Mouse (Mus musculus): ENCODE data around the gene P4hb. TPM values are rescaled to one million over a fixed set of nuclear protein-coding genes. Genes with fewer than 3 reads are reported as not detected.

P4hb gene
- polyA plus RNA-seq, 1 experiment from 2014 or later, result 800 TPM

DNA sequence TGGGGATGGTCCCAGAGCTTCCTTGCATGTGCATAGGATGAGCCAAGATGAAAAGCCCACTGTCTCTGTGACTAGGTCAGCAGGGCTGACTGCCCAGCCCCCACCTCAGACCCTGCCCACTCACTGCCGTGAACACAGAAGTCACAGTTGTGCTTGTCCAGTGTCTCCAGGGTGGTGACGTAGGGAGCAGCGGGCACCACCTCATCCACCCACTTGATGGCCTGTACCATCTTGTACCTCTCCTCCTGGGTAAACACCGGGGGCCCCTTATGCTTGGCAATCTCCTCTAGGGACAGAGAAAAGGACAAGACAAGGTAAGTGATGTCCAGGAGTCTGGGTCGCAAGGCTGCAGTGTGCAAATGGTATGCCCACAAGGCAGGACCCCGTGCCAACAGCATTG, 42.1 kb upstream of the P4hb start:
- DNase-seq (ENCODE audit: low spot score) (no peak), ATAC-seq (replicated peaks; ENCODE audit: low FRiP score, low TSS enrichment, low read depth) (no peak)
- Histone ChIP-seq H3K27me3 (replicated peaks; ENCODE audit: control insufficient read depth, insufficient read depth, low read length) (no peaks in the 10 kb centered on the region), H3K4me1 (replicated peaks; ENCODE audit: control insufficient read depth, insufficient read depth, low read length) (peaks cover 8% of the 10 kb centered on the region), H3K27ac (ENCODE audit: low read depth) (no peak overlapping the region), H3K9ac (ENCODE audit: low read length) (no peak overlapping the region), H3K36me3 (ENCODE audit: control insufficient read depth, insufficient read depth, low read length) (peaks cover 60% of the 10 kb centered on the region), H3K4me2 (ENCODE audit: low read length) (no peak overlapping the region), H3K4me3 (ENCODE audit: low read depth, low read length) (no peak overlapping the region), H3K9me3 (ENCODE audit: control insufficient read depth, low read length) (no peaks in the 10 kb centered on the region)
- WGBS, result 89% methylated on average over 6 of the region's 6 CpGs

DNA sequence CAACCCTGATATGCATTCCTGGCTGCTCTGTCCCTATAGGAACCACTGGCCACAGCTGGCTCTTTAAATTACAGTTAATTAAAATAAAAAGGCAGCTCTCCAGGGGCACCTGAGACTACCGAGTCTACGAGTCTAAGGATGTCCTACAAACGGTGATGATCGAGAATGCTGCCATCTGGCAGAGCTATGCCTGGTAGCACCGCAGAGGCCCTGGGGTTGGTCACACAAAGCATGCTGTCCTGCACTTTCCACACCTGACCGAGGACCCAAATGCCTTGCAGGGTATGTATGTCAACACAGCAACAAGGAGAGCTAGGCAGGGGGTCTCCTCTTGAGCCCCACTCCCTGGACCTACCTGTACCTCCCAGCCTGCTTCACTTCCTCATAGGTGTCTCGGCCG, 40.9 kb upstream of the P4hb start:
- Histone ChIP-seq H3K36me3 (ENCODE audit: control insufficient read depth, insufficient read depth, low read length) (peaks cover 50% of the 10 kb centered on the region), H3K4me3 (ENCODE audit: low read depth, low read length) (no peak overlapping the region), H3K9me3 (ENCODE audit: control insufficient read depth, low read length) (no peaks in the 10 kb centered on the region), H3K4me2 (ENCODE audit: low read length) (no peak overlapping the region), H3K4me1 (replicated peaks; ENCODE audit: control insufficient read depth, insufficient read depth, low read length) (peaks cover 10% of the 10 kb centered on the region), H3K9ac (ENCODE audit: low read length) (no peak overlapping the region), H3K27ac (ENCODE audit: low read depth) (no peak overlapping the region), H3K27me3 (replicated peaks; ENCODE audit: control insufficient read depth, insufficient read depth, low read length) (no peaks in the 10 kb centered on the region)
- no peak for ATAC-seq (replicated peaks; ENCODE audit: low FRiP score, low TSS enrichment, low read depth)
- 94% methylated on average over 8 of the region's 8 CpGs for WGBS
- DNase-seq (ENCODE audit: low spot score), result no peak

DNA sequence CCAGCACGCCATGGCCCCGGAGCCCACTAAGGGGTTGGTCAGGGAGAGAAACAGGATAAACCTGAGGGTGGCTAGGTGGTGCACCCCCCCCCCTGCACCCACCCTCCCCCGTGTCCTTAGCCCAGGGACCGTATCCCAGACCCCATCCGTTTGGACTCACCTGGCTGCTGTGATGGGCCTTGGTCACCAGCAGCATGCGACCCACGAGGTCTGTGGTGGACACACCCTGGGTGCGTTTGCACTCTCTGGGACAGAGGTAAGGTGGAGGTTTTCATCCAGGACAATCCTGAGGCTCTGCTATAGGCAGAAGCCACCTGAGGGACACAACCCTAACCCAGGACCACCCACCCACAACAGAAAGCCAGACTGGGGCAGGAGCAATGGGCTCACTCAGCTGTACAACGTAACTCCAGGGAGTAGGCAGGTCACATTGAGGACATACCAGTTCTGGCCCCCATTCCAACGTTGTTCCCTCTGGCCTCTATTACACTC, 40.5 kb upstream of the P4hb start:
- 94% methylated on average over 10 of the region's 10 CpGs for WGBS
- H3K36me3 ChIP-seq (ENCODE audit: control insufficient read depth, insufficient read depth, low read length), result peaks cover 47% of the 10 kb centered on the region
- H3K27ac ChIP-seq (ENCODE audit: low read depth), result no peak overlapping the region

DNA sequence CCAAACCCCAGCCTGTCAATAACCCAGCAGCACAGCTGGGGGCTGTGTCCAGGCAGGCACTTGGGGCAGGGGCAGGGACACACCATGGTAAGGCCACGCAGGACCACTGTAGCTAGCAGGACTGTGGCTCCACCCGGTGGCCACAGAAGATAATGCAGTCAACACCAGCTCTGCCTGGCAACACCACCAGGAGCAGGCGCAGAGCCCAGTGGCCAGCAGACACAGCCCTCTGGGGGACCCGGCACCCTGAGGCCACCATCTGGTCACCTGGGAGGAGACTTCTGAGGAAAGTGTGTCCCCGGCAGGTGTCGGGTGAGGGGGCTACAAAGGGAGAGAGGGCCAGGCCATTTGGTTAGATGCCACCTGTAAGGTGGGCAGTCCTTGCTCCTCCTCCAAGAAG, 39.7 kb upstream of the P4hb start:
- peaks cover 47% of the 10 kb centered on the region for H3K36me3 ChIP-seq (ENCODE audit: control insufficient read depth, insufficient read depth, low read length)
- no peaks in the 10 kb centered on the region for H3K27me3 ChIP-seq (replicated peaks; ENCODE audit: control insufficient read depth, insufficient read depth, low read length)
- DNase-seq (ENCODE audit: low spot score), result peak; percentile 87
- H3K9ac ChIP-seq (ENCODE audit: low read length), result no peak overlapping the region
- H3K4me1 ChIP-seq (replicated peaks; ENCODE audit: control insufficient read depth, insufficient read depth, low read length), result peaks cover 22% of the 10 kb centered on the region
- H3K27ac ChIP-seq (ENCODE audit: low read depth), result no peak overlapping the region
- 44% methylated on average over 6 of the region's 6 CpGs for WGBS
- no peak overlapping the region for H3K4me3 ChIP-seq (ENCODE audit: low read depth, low read length)
- no peak overlapping the region for H3K4me2 ChIP-seq (ENCODE audit: low read length)
- no peak for ATAC-seq (replicated peaks; ENCODE audit: low FRiP score, low TSS enrichment, low read depth)
- H3K9me3 ChIP-seq (ENCODE audit: control insufficient read depth, low read length), result no peaks in the 10 kb centered on the region

More for the DNA sequence above, 40.5 kb upstream of the P4hb start:
- Histone ChIP-seq H3K9ac (ENCODE audit: low read length) (no peak overlapping the region), H3K4me1 (replicated peaks; ENCODE audit: control insufficient read depth, insufficient read depth, low read length) (peaks cover 15% of the 10 kb centered on the region), H3K9me3 (ENCODE audit: control insufficient read depth, low read length) (no peaks in the 10 kb centered on the region), H3K27me3 (replicated peaks; ENCODE audit: control insufficient read depth, insufficient read depth, low read length) (no peaks in the 10 kb centered on the region), H3K4me2 (ENCODE audit: low read length) (no peak overlapping the region), H3K4me3 (ENCODE audit: low read depth, low read length) (no peak overlapping the region)
- DNase-seq (ENCODE audit: low spot score) (no peak), ATAC-seq (replicated peaks; ENCODE audit: low FRiP score, low TSS enrichment, low read depth) (no peak)

DNA sequence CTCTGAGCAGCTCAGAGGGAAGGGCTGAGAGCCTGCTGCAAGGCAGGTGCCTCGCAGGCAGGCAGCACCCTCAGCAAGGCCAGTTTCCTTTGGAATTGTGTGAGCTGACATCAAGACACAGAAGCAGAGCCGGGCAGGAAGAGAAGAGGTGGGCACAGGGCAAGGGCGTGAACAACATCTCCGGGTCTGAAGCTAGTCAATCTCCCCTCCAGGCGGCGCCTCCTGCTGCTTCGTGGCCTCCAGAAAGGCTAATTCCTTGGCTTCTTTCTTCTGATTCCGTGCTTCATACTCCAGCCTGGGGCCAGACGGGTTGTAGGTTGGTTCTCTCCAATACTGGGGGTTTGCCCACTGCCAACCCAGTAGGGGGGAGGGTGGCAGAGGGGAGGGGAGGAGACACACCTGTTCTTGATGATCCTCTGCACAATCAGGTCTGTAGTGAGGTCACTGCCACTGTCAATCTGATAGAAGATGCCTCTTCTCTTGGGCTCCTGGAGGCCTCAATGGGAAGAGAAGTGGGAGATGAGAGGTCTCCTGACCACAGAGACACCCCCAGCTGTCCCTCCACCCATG, 37.5 kb upstream of the P4hb start:
- Histone ChIP-seq H3K9ac (ENCODE audit: low read length) (no peak overlapping the region), H3K4me3 (ENCODE audit: low read depth, low read length) (no peak overlapping the region), H3K4me2 (ENCODE audit: low read length) (no peak overlapping the region), H3K27me3 (replicated peaks; ENCODE audit: control insufficient read depth, insufficient read depth, low read length) (no peaks in the 10 kb centered on the region), H3K4me1 (replicated peaks; ENCODE audit: control insufficient read depth, insufficient read depth, low read length) (peaks cover 18% of the 10 kb centered on the region), H3K9me3 (ENCODE audit: control insufficient read depth, low read length) (no peaks in the 10 kb centered on the region), H3K36me3 (ENCODE audit: control insufficient read depth, insufficient read depth, low read length) (peaks cover 56% of the 10 kb centered on the region), H3K27ac (ENCODE audit: low read depth) (no peak overlapping the region)
- DNase-seq (ENCODE audit: low spot score) (no peak), ATAC-seq (replicated peaks; ENCODE audit: low FRiP score, low TSS enrichment, low read depth) (no peak)
- 88% methylated on average over 9 of the region's 9 CpGs for WGBS

DNA sequence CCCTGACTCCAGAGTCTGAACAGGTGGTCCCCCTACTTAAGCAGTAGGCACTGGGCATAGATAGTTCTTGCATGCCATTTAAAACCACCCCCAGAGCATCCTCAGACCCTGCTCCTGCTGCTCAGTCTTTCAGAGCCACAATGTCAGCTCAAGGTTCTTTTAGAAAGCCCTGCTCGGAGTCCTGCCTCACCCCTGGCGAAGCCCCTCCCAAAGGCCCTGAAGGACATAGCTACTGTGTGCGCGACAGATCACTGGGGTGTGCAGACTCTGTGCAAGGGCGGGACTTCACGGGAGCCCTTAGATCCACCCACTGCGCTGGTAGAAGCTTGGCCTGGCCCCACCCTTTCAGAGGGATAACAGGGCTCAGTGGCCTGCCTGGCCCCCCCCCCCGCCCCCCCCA, 36.2 kb upstream of the P4hb start:
- peak; percentile 66 for DNase-seq (ENCODE audit: low spot score)
- H3K9me3 ChIP-seq (ENCODE audit: control insufficient read depth, low read length), result no peaks in the 10 kb centered on the region
- peak overlapping the region; percentile 63; the same call in 1 of the 2 replicates for H3K4me2 ChIP-seq (ENCODE audit: low read length)
- H3K27ac ChIP-seq (ENCODE audit: low read depth), result no peak overlapping the region
- no peak overlapping the region for H3K4me3 ChIP-seq (ENCODE audit: low read depth, low read length)
- peak; percentile 56; the same call in 1 of the 2 replicates for ATAC-seq (replicated peaks; ENCODE audit: low FRiP score, low TSS enrichment, low read depth)
- peaks cover 58% of the 10 kb centered on the region for H3K36me3 ChIP-seq (ENCODE audit: control insufficient read depth, insufficient read depth, low read length)
- H3K27me3 ChIP-seq (replicated peaks; ENCODE audit: control insufficient read depth, insufficient read depth, low read length), result no peaks in the 10 kb centered on the region
- peaks cover 18% of the 10 kb centered on the region for H3K4me1 ChIP-seq (replicated peaks; ENCODE audit: control insufficient read depth, insufficient read depth, low read length)
- H3K9ac ChIP-seq (ENCODE audit: low read length), result no peak overlapping the region
- WGBS, result 46% methylated on average over 7 of the region's 8 CpGs

DNA sequence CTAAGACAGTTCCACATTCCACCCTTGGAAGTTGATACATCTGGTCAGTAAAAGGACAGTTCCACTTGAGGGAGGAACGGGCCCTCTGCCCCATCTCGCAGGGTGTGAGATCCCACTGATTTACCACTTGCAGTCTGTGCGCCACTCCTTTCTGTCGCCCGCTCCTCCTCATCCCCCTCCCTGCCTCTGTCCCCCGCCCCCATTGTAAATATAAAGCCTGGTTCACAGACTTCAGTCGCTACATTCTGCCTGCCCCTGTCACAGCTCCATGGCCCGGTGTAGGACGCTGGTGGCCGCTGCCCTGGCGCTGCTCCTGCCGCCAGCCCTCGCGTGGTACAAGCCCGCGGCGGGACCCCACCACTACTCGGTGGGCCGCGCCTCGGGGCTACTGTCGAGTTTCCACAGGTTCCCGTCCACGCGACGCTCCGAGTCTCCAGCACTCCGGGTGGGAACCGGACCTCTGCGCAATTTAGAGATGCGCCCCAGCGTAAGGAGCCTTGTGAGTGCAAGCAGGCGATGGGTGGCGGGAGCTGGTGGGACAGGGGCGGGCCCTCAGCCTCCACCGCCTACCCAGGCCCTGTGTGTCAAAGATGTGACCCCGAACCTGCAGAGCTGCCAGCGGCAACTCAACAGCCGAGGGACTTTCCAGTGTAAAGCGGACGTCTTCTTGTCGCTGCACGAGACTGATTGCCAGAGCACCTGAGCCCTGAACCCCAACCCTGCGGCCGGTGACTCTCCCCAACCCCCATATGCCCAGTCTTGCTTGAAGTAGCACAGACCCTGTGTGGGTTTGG, 35.4 kb upstream of the P4hb start, which contains the start of gene Npb:
Gene Npb, plus strand, starts transcription at position 237 of the 794 bp plus-strand sequence.
- peaks cover 57% of the 10 kb centered on the region for H3K36me3 ChIP-seq (ENCODE audit: control insufficient read depth, insufficient read depth, low read length)
- no peaks in the 10 kb centered on the region for H3K9me3 ChIP-seq (ENCODE audit: control insufficient read depth, low read length)
- no peak within 1 kb of the TSS for H3K27ac ChIP-seq (ENCODE audit: low read depth)
- peaks cover 18% of the 10 kb centered on the region for H3K4me1 ChIP-seq (replicated peaks; ENCODE audit: control insufficient read depth, insufficient read depth, low read length)
- 4% methylated on average over 45 of the region's 45 CpGs for WGBS
- peak; percentile 63 for DNase-seq (ENCODE audit: low spot score)
- peak; percentile 29 for ATAC-seq (replicated peaks; ENCODE audit: low FRiP score, low TSS enrichment, low read depth)
- H3K27me3 ChIP-seq (replicated peaks; ENCODE audit: control insufficient read depth, insufficient read depth, low read length), result no peaks in the 10 kb centered on the region
- H3K4me2 ChIP-seq (ENCODE audit: low read length), result peak within 1 kb of the TSS; percentile 63
- peak within 1 kb of the TSS; percentile 27 for H3K4me3 ChIP-seq (ENCODE audit: low read depth, low read length)
- peak within 1 kb of the TSS; percentile 44 for H3K9ac ChIP-seq (ENCODE audit: low read length)

DNA sequence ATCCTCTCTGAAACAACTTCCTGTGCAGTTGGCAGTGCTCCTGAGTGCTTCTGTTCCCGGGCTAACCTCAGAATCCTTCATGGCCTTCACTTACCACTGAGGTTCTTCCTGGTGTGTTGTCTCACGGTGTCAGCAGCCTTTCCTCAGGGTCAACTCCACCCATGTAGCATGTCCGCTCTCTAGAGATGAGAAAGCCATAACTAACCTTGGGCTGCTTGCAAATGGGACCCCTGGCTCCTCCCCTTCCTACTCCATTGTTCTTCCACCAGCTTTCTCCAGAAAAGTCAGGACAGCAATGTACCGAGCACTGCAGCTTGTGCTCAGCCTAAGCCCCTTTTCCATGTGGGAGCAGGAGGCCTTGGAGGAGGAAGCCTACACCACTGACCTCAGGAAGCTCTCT, 33.7 kb upstream of the P4hb start:
- H3K4me3 ChIP-seq (ENCODE audit: low read depth, low read length), result no peak overlapping the region
- H3K9me3 ChIP-seq (ENCODE audit: control insufficient read depth, low read length), result no peaks in the 10 kb centered on the region
- no peaks in the 10 kb centered on the region for H3K27me3 ChIP-seq (replicated peaks; ENCODE audit: control insufficient read depth, insufficient read depth, low read length)
- ATAC-seq (replicated peaks; ENCODE audit: low FRiP score, low TSS enrichment, low read depth) (no peak), DNase-seq (ENCODE audit: low spot score) (no peak)
- H3K4me1 ChIP-seq (replicated peaks; ENCODE audit: control insufficient read depth, insufficient read depth, low read length), result peaks cover 18% of the 10 kb centered on the region
- WGBS, result 86% methylated on average over 4 of the region's 4 CpGs
- no peak overlapping the region for H3K9ac ChIP-seq (ENCODE audit: low read length)
- H3K27ac ChIP-seq (ENCODE audit: low read depth), result no peak overlapping the region
- H3K4me2 ChIP-seq (ENCODE audit: low read length), result no peak overlapping the region
- H3K36me3 ChIP-seq (ENCODE audit: control insufficient read depth, insufficient read depth, low read length), result peaks cover 62% of the 10 kb centered on the region

Measured in intestine, embryonic 14.5 days (tissue).